Comparison of ENCODE assay signal across 11 mouse cellular contexts in the genomic region with DNA sequence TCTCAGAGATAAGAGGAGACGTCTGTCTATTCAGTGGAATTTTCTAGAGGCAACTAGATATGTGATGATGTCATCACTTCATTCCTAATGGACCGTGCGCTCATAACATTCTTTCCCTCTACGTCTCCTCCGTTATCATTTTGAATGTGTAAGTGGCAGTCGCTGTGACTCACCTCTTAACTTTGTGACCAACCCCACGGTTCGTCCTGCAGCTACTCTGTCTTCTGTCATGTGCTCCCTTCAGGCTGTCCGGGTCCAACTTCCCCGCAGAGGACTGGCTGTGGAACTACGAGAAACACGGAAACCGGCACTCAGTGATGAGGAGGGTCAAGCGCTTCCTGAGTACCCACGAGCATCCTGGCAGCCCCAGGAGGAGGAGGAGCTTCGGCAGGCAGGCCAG. TPM values are rescaled to one million over a fixed set of nuclear protein-coding genes. Genes with fewer than 3 reads are reported as not detected.
A peak's percentile ranks its signal among the peaks of the same experiment; 100 is the strongest.
DNase-seq lines count a peak whose midpoint lies in the region; ATAC-seq and TF ChIP-seq lines count a peak whose summit lies in the region.
"Had no signal": no experiment of that assay in that cellular context is flagged by ENCODE, and none has a peak within 500 bp of the region (broad histone marks: within the 10 kb centered on the region; RNA-seq: fewer than 3 reads in every experiment).

No protein-coding gene starts in this region.

- TF ChIP-seq POLR2A in myocyte (IDR thresholded peaks at IDR 0.05; ENCODE audit: insufficient read length, low read depth) = no peak

- no peak overlapping the region for H3ac ChIP-seq in myocyte (ENCODE audit: control insufficient read depth, insufficient read length)

- no peak overlapping the region for H3K27ac ChIP-seq in kidney, embryonic 15.5 days
- H3K27ac ChIP-seq in intestine, embryonic 16.5 days (ENCODE audit: low read length) = no peak overlapping the region

- H3K4me3 ChIP-seq in kidney, embryonic 15.5 days (replicated peaks) = peak overlapping the region; percentile 16; the same call in 1 of the 2 replicates
- peak overlapping the region; percentile 30 for H3K4me3 ChIP-seq in intestine, embryonic 16.5 days (ENCODE audit: low read length)
- H3K4me3 ChIP-seq in myocyte = peak overlapping the region; percentile 16

- no peaks in the 10 kb centered on the region for H3K79me2 ChIP-seq in myocyte (ENCODE audit: control insufficient read depth, insufficient read depth)

- peaks cover 27% of the 10 kb centered on the region for H3K4me1 ChIP-seq in kidney, embryonic 15.5 days
- H3K4me1 ChIP-seq in intestine, embryonic 16.5 days (ENCODE audit: control insufficient read depth, insufficient read depth, low read length) = 0 out of 2 replicates have a peak, but pooled peaks cover 6% of the 10 kb centered on the region

- peaks cover 74% of the 10 kb centered on the region for H3K27me3 ChIP-seq in kidney, embryonic 15.5 days
- no peaks in the 10 kb centered on the region for H3K27me3 ChIP-seq in intestine, embryonic 16.5 days (replicated peaks; ENCODE audit: control insufficient read depth, insufficient read depth, low read length)
- no peaks in the 10 kb centered on the region for H3K27me3 ChIP-seq in myocyte (ENCODE audit: control insufficient read depth, insufficient read depth, insufficient read length)

- WGBS in kidney, embryonic 15.5 days = 39% methylated on average over 16 of the region's 16 CpGs
- 31% methylated on average over 16 of the region's 16 CpGs for WGBS in intestine, embryonic 16.5 days

- H3K9ac ChIP-seq in kidney, embryonic 15.5 days = no peak overlapping the region
- H3K9ac ChIP-seq in intestine, embryonic 16.5 days (ENCODE audit: low read depth, low read length) = no peak overlapping the region

- no peak for DNase-seq in kidney, postnatal 14 days
- DNase-seq in spleen, postnatal 36 days (ENCODE audit: low spot score in 2 of 2) = no peak
- no peak for DNase-seq in cerebellum, postnatal 25 days

- H3K4me2 ChIP-seq in kidney, embryonic 15.5 days = peak overlapping the region; percentile 47
- H3K4me2 ChIP-seq in intestine, embryonic 16.5 days (ENCODE audit: low read depth, low read length) = peak overlapping the region; percentile 49
- H3K4me2 ChIP-seq in myocyte (ENCODE audit: low read depth) = peak overlapping the region; percentile 67

- no peak for ATAC-seq in kidney, embryonic 15.5 days (replicated peaks; ENCODE audit: low FRiP score)
- peak; percentile 64 for ATAC-seq in common myeloid progenitor, adult 5-6 weeks (replicated peaks; ENCODE audit: low read depth, poor library complexity, severe bottlenecking)
- peak; percentile 42; the same call in 1 of the 2 replicates for ATAC-seq in intestine, embryonic 16.5 days
- ATAC-seq in erythroid progenitor cell, adult 5-6 weeks (replicated peaks; ENCODE audit: low FRiP score, poor library complexity, severe bottlenecking) = no peak

- H3K9me3 ChIP-seq in kidney, embryonic 15.5 days (replicated peaks) = no peaks in the 10 kb centered on the region
- H3K9me3 ChIP-seq in intestine, embryonic 16.5 days (ENCODE audit: control insufficient read depth, low read length) = no peaks in the 10 kb centered on the region

- no peaks in the 10 kb centered on the region for H3K36me3 ChIP-seq in kidney, embryonic 15.5 days
- H3K36me3 ChIP-seq in intestine, embryonic 16.5 days (ENCODE audit: control insufficient read depth, insufficient read depth, low read length) = no peaks in the 10 kb centered on the region
- H3K36me3 ChIP-seq in myocyte (ENCODE audit: control insufficient read depth, insufficient read depth) = no peaks in the 10 kb centered on the region

TF ChIP-seq in myocyte, 11 proteins besides CTCF, POLR2A, EP300 and RAD21:
- no peak for TF ChIP-seq POLR2AphosphoS2 (IDR thresholded peaks at IDR 0.05; ENCODE audit: insufficient read length, low read depth)
- TF ChIP-seq MYOG (IDR thresholded peaks at IDR 0.05; ENCODE audit: control insufficient read depth in 1 of 3, insufficient read depth in 1 of 3, insufficient read length in 2 of 3, low read depth in 2 of 3) = no peak
- TF ChIP-seq REST (IDR thresholded peaks at IDR 0.05; ENCODE audit: insufficient read depth, insufficient read length) = no peak
- no peak for TF ChIP-seq E2F4 (IDR thresholded peaks at IDR 0.05; ENCODE audit: insufficient read depth)
- no peak for TF ChIP-seq TCF12 (IDR thresholded peaks at IDR 0.05; ENCODE audit: insufficient read depth, poor library complexity, severe bottlenecking)
- TF ChIP-seq TCF3 (IDR thresholded peaks at IDR 0.05; ENCODE audit: insufficient read length, low read depth) = no peak
- no peak for TF ChIP-seq MAX (IDR thresholded peaks at IDR 0.05; ENCODE audit: low read depth)
- no peak for TF ChIP-seq SRF (IDR thresholded peaks at IDR 0.05; ENCODE audit: control insufficient read depth, insufficient read length, low read depth)
- TF ChIP-seq USF1 (IDR thresholded peaks at IDR 0.05; ENCODE audit: low read depth) = no peak
- no peak for TF ChIP-seq CEBPB (IDR thresholded peaks at IDR 0.05; ENCODE audit: insufficient read depth, poor library complexity, severe bottlenecking)
- no peak for TF ChIP-seq MYOD1 (IDR thresholded peaks at IDR 0.05; ENCODE audit: control insufficient read depth in 1 of 3, insufficient read length in 2 of 3, low read depth in 2 of 3)

RNA-seq across cellular contexts. Expression of a gene that starts 21.4 kb away (rescaled TPM):
- polyA plus RNA-seq in kidney, embryonic 15.5 days (2015; fragmentation: Nextera tagmentation; extraction: Ambion mirVana) = not detected in 2 replicates
- not detected in 2 replicates for total RNA-seq in common myeloid progenitor, adult 5-6 weeks (2017)
- polyA plus RNA-seq in intestine, embryonic 16.5 days (2015; fragmentation: Nextera tagmentation; extraction: Ambion mirVana) = not detected in 2 replicates
- not detected for polyA plus RNA-seq in myocyte (2012; fragmentation: generic; extraction: Trizol)
- total RNA-seq in erythroid progenitor cell, adult 5-6 weeks (2015; ENCODE audit: low replicate concordance) = not detected in 2 replicates
- not detected in 2 replicates for total RNA-seq in erythroid progenitor cell, adult 5-6 weeks (2017; ENCODE audit: low replicate concordance)
- total RNA-seq: left cerebral cortex, adult 18-20 months had no signal

RNA-seq across cellular contexts. Expression of a gene that starts 37.6 kb away (rescaled TPM):
- polyA plus RNA-seq in kidney, embryonic 15.5 days (2015; fragmentation: Nextera tagmentation; extraction: Ambion mirVana) = 0.30 and 0.44 TPM in 2 replicates
- not detected in 2 replicates for total RNA-seq in common myeloid progenitor, adult 5-6 weeks (2017)
- not detected in 2 replicates for polyA plus RNA-seq in intestine, embryonic 16.5 days (2015; fragmentation: Nextera tagmentation; extraction: Ambion mirVana)
- 1.4 TPM for polyA plus RNA-seq in myocyte (2012; fragmentation: generic; extraction: Trizol)
- total RNA-seq in erythroid progenitor cell, adult 5-6 weeks (2015; ENCODE audit: low replicate concordance) = not detected in 2 replicates
- not detected in 2 replicates for total RNA-seq in erythroid progenitor cell, adult 5-6 weeks (2017; ENCODE audit: low replicate concordance)

RNA-seq across cellular contexts. Expression of a gene that starts 39.9 kb away (rescaled TPM):
- 258 and 266 TPM in 2 replicates for polyA plus RNA-seq in kidney, embryonic 15.5 days (2015; fragmentation: Nextera tagmentation; extraction: Ambion mirVana)
- total RNA-seq in common myeloid progenitor, adult 5-6 weeks (2017) = 664 and 671 TPM in 2 replicates
- 216 and 238 TPM in 2 replicates for polyA plus RNA-seq in intestine, embryonic 16.5 days (2015; fragmentation: Nextera tagmentation; extraction: Ambion mirVana)
- 384 TPM for polyA plus RNA-seq in myocyte (2012; fragmentation: generic; extraction: Trizol)
- 135 and 172 TPM in 2 replicates for total RNA-seq in erythroid progenitor cell, adult 5-6 weeks (2015; ENCODE audit: low replicate concordance)
- total RNA-seq in erythroid progenitor cell, adult 5-6 weeks (2017; ENCODE audit: low replicate concordance) = 87.1 and 93.3 TPM in 2 replicates

RNA-seq across cellular contexts. Expression of a gene that starts 51.3 kb away (rescaled TPM):
- not detected in 2 replicates for polyA plus RNA-seq in kidney, embryonic 15.5 days (2015; fragmentation: Nextera tagmentation; extraction: Ambion mirVana)
- not detected in 2 replicates for total RNA-seq in common myeloid progenitor, adult 5-6 weeks (2017)
- polyA plus RNA-seq in intestine, embryonic 16.5 days (2015; fragmentation: Nextera tagmentation; extraction: Ambion mirVana) = not detected in 2 replicates
- not detected for polyA plus RNA-seq in myocyte (2012; fragmentation: generic; extraction: Trizol)
- total RNA-seq in erythroid progenitor cell, adult 5-6 weeks (2015; ENCODE audit: low replicate concordance) = not detected in 2 replicates
- total RNA-seq in erythroid progenitor cell, adult 5-6 weeks (2017; ENCODE audit: low replicate concordance) = not detected in 2 replicates
- total RNA-seq: left cerebral cortex, adult 18-20 months had no signal
- polyA plus RNA-seq: brain, embryonic 14.5 days; gonadal fat pad, adult 2 months had no signal

Comparison
In these comparisons a context has a peak if more than half of its experiments do, and no peak if none do; other contexts are left out.
1. ATAC-seq: peak in common myeloid progenitor, adult 5-6 weeks (single experiment) and intestine, embryonic 16.5 days (single experiment); none in kidney, embryonic 15.5 days (single experiment) and erythroid progenitor cell, adult 5-6 weeks (single experiment).
2. Peak in every context shown above with its lines, with median percentiles within 50 percentile points of each other: H3K4me2 ChIP-seq and H3K4me3 ChIP-seq.